Comparison of ENCODE assay signal across 23 mouse cellular contexts in the genomic region with DNA sequence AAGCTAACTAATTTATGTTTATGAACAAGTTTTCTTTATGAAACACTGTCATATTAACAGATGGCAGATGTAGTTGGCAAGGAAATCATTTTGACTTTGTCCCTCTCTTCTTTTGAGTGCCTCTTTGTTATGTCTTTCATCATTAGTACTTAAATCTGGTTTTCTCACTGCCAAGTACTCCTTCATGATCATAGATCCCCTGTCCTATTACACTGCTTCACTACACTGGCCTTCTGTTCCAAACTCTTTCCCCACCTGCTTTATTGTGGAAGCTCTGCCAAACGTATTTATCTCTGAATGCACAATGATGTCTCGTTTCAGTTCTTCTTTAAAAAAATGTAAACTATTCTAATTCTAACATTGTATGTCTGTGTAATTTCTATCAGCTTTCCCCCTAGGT.
DNase-seq lines count a peak whose midpoint lies in the region; ATAC-seq and TF ChIP-seq lines count a peak whose summit lies in the region.
"Had no signal": no experiment of that assay in that cellular context is flagged by ENCODE, and none has a peak within 500 bp of the region (broad histone marks: within the 10 kb centered on the region; RNA-seq: fewer than 3 reads in every experiment).

No protein-coding gene starts in this region.

- peak; percentile 58; the same call in 1 of the 2 replicates for ATAC-seq in forebrain, embryonic 14.5 days
- ATAC-seq: inflammation-experienced regulatory T-cells, adult 6 months had no signal

- WGBS in forebrain, embryonic 14.5 days = 54% methylated on average over 2 of the region's 2 CpGs
- 86% methylated on average over 2 of the region's 2 CpGs for whole genome bisulfite sequencing in forebrain, embryonic 10.5 days

- no peaks in the 10 kb centered on the region for H3K36me3 ChIP-seq in forebrain, embryonic 14.5 days (ENCODE audit: control insufficient read depth, insufficient read depth, low read length)
- H3K36me3 ChIP-seq in forebrain, embryonic 10.5 days (replicated peaks) = no peaks in the 10 kb centered on the region
- H3K36me3 ChIP-seq: embryonic facial prominence, embryonic 12.5 days; heart, embryonic 13.5 days had no signal

- no peak overlapping the region for H3K9ac ChIP-seq in forebrain, embryonic 14.5 days (ENCODE audit: low read length)
- H3K9ac ChIP-seq: embryonic facial prominence, embryonic 12.5 days; heart, embryonic 13.5 days; hindbrain, embryonic 14.5 days had no signal

- H3K4me2 ChIP-seq in forebrain, embryonic 14.5 days (ENCODE audit: low read length) = no peak overlapping the region
- H3K4me2 ChIP-seq: embryonic facial prominence, embryonic 12.5 days; heart, embryonic 13.5 days; hindbrain, embryonic 14.5 days had no signal

- no peaks in the 10 kb centered on the region for H3K9me3 ChIP-seq in forebrain, embryonic 14.5 days (replicated peaks; ENCODE audit: control insufficient read depth, low read length)
- H3K9me3 ChIP-seq in forebrain, embryonic 10.5 days = no peaks in the 10 kb centered on the region
- H3K9me3 ChIP-seq: embryonic facial prominence, embryonic 12.5 days had no signal

- no peak overlapping the region for H3K27ac ChIP-seq in forebrain, embryonic 14.5 days (ENCODE audit: low read depth, low read length)
- no peak overlapping the region for H3K27ac ChIP-seq in forebrain, embryonic 10.5 days
- H3K27ac ChIP-seq: embryonic facial prominence, embryonic 12.5 days; heart, embryonic 13.5 days; hindbrain, embryonic 14.5 days had no signal

- TF ChIP-seq CTCF in brain, embryonic 14.5 days (IDR thresholded peaks at IDR 0.05; ENCODE audit: borderline replicate concordance, extremely low read depth, insufficient read depth, insufficient read length) = no peak

- peak; percentile 49 for DNase-seq in forebrain, embryonic 14.5 days (ENCODE audit: low spot score)
- no peak for DNase-seq in forebrain, embryonic 10.5 days (ENCODE audit: extremely low spot score, low spot score)
- DNase-seq in layer of hippocampus, adult 18-20 months (ENCODE audit: low spot score in 2 of 2) = peak; percentile 0 to 15
- DNase-seq in layer of hippocampus, postnatal 10 days (ENCODE audit: low spot score in 2 of 2) = no peak
- DNase-seq in Muller cell, postnatal 12 days (ENCODE audit: inconsistent ontology term) = peak; percentile 2
- DNase-seq in brain, embryonic 14.5 days (ENCODE audit: low read depth) = peak; percentile 67
- no peak for DNase-seq in spleen, postnatal 14 days (ENCODE audit: low spot score in 2 of 2)
- DNase-seq in embryo, embryonic 9.5 days (ENCODE audit: extremely low spot score) = no peak
- DNase-seq: adrenal gland, adult 8-10 months; adrenal gland, postnatal 36 days; cerebellum, adult 18-20 months; cerebellum, adult 9-11 months; embryo, embryonic 11 days; gastrocnemius, postnatal 36 days; heart, adult 11 months; heart, postnatal 36 days; kidney, adult 11 months; kidney, adult 9 months had no signal

- no peaks in the 10 kb centered on the region for H3K27me3 ChIP-seq in forebrain, embryonic 14.5 days (replicated peaks; ENCODE audit: control insufficient read depth, insufficient read depth, low read length)
- H3K27me3 ChIP-seq in forebrain, embryonic 10.5 days (ENCODE audit: poor library complexity, severe bottlenecking) = no peaks in the 10 kb centered on the region
- H3K27me3 ChIP-seq: CH12.LX; embryonic facial prominence, embryonic 12.5 days; heart, embryonic 13.5 days had no signal

- H3K4me3 ChIP-seq in forebrain, embryonic 14.5 days (ENCODE audit: low read depth, low read length) = no peak overlapping the region
- no peak overlapping the region for H3K4me3 ChIP-seq in forebrain, embryonic 10.5 days
- H3K4me3 ChIP-seq: embryonic facial prominence, embryonic 12.5 days; heart, embryonic 13.5 days had no signal

- no peaks in the 10 kb centered on the region for H3K4me1 ChIP-seq in forebrain, embryonic 14.5 days (ENCODE audit: control insufficient read depth, insufficient read depth, low read length)
- no peaks in the 10 kb centered on the region for H3K4me1 ChIP-seq in forebrain, embryonic 10.5 days
- H3K4me1 ChIP-seq: embryonic facial prominence, embryonic 12.5 days; heart, embryonic 13.5 days had no signal

- no peak for TF ChIP-seq POLR2A in brain, embryonic 14.5 days (IDR thresholded peaks at IDR 0.05; ENCODE audit: borderline replicate concordance, extremely low read depth, insufficient read depth, insufficient read length, poor library complexity, severe bottlenecking)

Comparison
In these comparisons a context has a peak if more than half of its experiments do, and no peak if none do; other contexts are left out.
1. DNase-seq: peak in forebrain, embryonic 14.5 days (single experiment), layer of hippocampus, adult 18-20 months (2 of 2), Muller cell, postnatal 12 days (single experiment) and brain, embryonic 14.5 days (single experiment); none in forebrain, embryonic 10.5 days (single experiment), layer of hippocampus, postnatal 10 days (0 of 2), spleen, postnatal 14 days (0 of 2) and embryo, embryonic 9.5 days (single experiment).